Mouse (Mus musculus): ENCODE measurements around the gene Sirt2.

Sirt2 gene

GRCm38 (mm10) chr7:28816201-28816600 is 49.7 kb downstream of the Sirt2 start:
- DNase-seq (ENCODE audit: low read depth, low spot score), result no peak

GRCm38 (mm10) chr7:28816920-28817319 is 50.4 kb downstream of the Sirt2 start:
- DNase-seq (ENCODE audit: low read depth, low spot score), result no peak

- DNase-seq (ENCODE audit: low read depth, low spot score), result no peak
Measured at GRCm38 (mm10) chr7:28817524-28817923, 51.0 kb downstream of the Sirt2 start.

GRCm38 (mm10) chr7:28817957-28818356 is 51.4 kb downstream of the Sirt2 start:
- DNase-seq (ENCODE audit: low read depth, low spot score), result no peak

- no peak for DNase-seq (ENCODE audit: low read depth, low spot score)
Measured at GRCm38 (mm10) chr7:28818436-28818835, 51.9 kb downstream of the Sirt2 start.

GRCm38 (mm10) chr7:28818861-28819452 is 52.4 kb downstream of the Sirt2 start:
- no peak for DNase-seq (ENCODE audit: low read depth, low spot score)

- DNase-seq (ENCODE audit: low read depth, low spot score), result no peak
Measured at GRCm38 (mm10) chr7:28819571-28819970, 53.0 kb downstream of the Sirt2 start.

- DNase-seq (ENCODE audit: low read depth, low spot score), result no peak
Measured at GRCm38 (mm10) chr7:28820358-28821260, 54.1 kb downstream of the Sirt2 start.

GRCm38 (mm10) chr7:28821261-28821831 is 54.8 kb downstream of the Sirt2 start:
- no peak for DNase-seq (ENCODE audit: low read depth, low spot score)

GRCm38 (mm10) chr7:28822556-28822955 is 56.0 kb downstream of the Sirt2 start:
- no peak for DNase-seq (ENCODE audit: low read depth, low spot score)

- no peak for DNase-seq (ENCODE audit: low read depth, low spot score)
Measured at GRCm38 (mm10) chr7:28822993-28823903, 56.7 kb downstream of the Sirt2 start.

- no peak for DNase-seq (ENCODE audit: low read depth, low spot score)
Measured at GRCm38 (mm10) chr7:28823932-28824331, 57.4 kb downstream of the Sirt2 start.

- peak; percentile 75 for DNase-seq (ENCODE audit: low read depth, low spot score)
Measured at GRCm38 (mm10) chr7:28824941-28825685, 58.6 kb downstream of the Sirt2 start, which contains the start of gene Ech1. Gene Ech1 (plus strand): TSS chr7:28825217.

GRCm38 (mm10) chr7:28825686-28826401 is 59.3 kb downstream of the Sirt2 start:
- no peak for DNase-seq (ENCODE audit: low read depth, low spot score)

- DNase-seq (ENCODE audit: low read depth, low spot score), result no peak
Measured at GRCm38 (mm10) chr7:28826402-28826772, 59.9 kb downstream of the Sirt2 start.

- no peak for DNase-seq (ENCODE audit: low read depth, low spot score)
Measured at GRCm38 (mm10) chr7:28827338-28827737, 60.8 kb downstream of the Sirt2 start.

GRCm38 (mm10) chr7:28829821-28830220 is 63.3 kb downstream of the Sirt2 start:
- no peak for DNase-seq (ENCODE audit: low read depth, low spot score)

GRCm38 (mm10) chr7:28830981-28831380 is 64.4 kb downstream of the Sirt2 start:
- no peak for DNase-seq (ENCODE audit: low read depth, low spot score)

GRCm38 (mm10) chr7:28831411-28832125 is 65.0 kb downstream of the Sirt2 start:
- DNase-seq (ENCODE audit: low read depth, low spot score), result no peak

- no peak for DNase-seq (ENCODE audit: low read depth, low spot score)
Measured at GRCm38 (mm10) chr7:28832137-28832536, 65.6 kb downstream of the Sirt2 start.
